Mouse (Mus musculus): Measurements from ENCODE around the gene Csf2. TPM values are rescaled to one million over a fixed set of nuclear protein-coding genes. Genes with fewer than 3 reads are reported as not detected.
"Not testable (repeated sequence)": the region's sequence is repeated elsewhere in the genome, so short reads cannot be mapped to it uniquely, and the experiment has no call there.

The Csf2 gene
- polyA plus RNA-seq (2012; rRNA removed): not detected in 2 replicates

DNA sequence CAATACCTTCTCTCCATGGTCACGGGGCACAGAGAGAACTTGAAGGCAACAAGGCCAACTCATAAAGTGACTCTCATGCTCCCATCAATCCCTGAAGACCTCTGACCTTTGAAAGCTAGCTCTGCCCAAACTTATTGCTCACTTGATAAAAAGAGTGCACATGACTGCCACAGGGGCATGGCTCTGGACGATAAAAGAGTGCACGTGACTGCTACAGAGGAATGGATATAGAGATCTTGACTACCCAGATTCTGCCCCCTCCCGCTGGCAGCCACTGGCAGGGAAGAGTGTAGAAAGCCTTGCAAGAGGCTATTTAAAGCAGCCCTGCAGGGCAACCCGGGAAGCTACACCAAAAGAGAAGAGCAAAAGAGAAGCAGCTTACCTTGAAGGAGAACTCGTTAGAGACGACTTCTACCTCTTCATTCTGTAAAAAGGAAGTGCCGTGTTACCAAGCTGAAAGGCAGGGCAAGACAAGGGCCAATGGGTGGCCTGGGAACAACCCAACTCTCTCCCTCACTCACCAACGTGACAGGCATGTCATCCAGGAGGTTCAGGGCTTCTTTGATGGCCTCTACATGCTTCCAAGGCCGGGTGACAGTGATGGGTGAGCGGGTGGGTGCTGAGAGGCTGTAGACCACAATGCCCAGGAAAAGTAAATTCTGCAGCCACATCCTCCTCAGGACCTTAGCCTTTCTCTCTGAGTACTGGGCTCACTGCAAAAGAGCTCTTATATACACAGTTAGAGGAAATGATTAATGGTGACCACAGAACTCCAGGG, at the start of gene Csf2:
TSS of gene Csf2 (minus strand) at position 728 of the 778 bp plus-strand sequence.
- Histone ChIP-seq H3K4me3 (ENCODE audit: insufficient read depth, low read depth, low read length) (no peak within 1 kb of the TSS), H3K36me3 (ENCODE audit: control insufficient read depth, insufficient read depth, low read length) (no peaks in the 10 kb centered on the region), H3K4me1 (ENCODE audit: control insufficient read depth, insufficient read depth, low read length) (no peaks in the 10 kb centered on the region), H3K27me3 (replicated peaks; ENCODE audit: control insufficient read depth, insufficient read depth, low read length) (no peaks in the 10 kb centered on the region), H3K27ac (ENCODE audit: insufficient read depth, low read depth, low read length) (no peak within 1 kb of the TSS)
- TF ChIP-seq CTCF (conservative IDR thresholded peaks at IDR 0.05; ENCODE audit: insufficient read depth, insufficient read length, low read depth, low read length): no peak
- no peak for TF ChIP-seq POLR2A (IDR thresholded peaks at IDR 0.05; ENCODE audit: low read depth, low read length)
- DNase-seq: no peak
- 68% methylated on average over 11 of the region's 11 CpGs for WGBS

DNA sequence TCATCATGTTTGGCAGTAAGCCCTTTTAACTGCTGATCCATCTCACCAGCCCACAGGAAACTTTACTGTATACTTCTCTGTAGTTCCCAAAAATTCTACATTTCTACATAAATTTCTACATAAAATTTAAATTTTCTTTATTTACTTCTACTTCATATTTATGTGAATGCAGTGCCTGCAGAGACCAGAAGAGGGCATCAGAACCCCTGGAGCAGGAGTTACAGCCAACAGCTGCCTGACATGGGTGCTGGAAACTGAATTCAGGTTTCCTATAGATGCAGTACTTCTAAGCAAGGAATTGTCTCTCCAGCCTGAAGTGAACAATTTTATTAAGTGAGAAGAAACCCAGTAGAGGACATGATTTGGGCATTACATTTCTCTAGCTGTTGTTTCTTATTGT, 49.3 kb upstream of the Csf2 start:
- no peaks in the 10 kb centered on the region for H3K36me3 ChIP-seq (ENCODE audit: control insufficient read depth, insufficient read depth, low read length)
- DNase-seq: no peak
- H3K4me3 ChIP-seq (ENCODE audit: insufficient read depth, low read depth, low read length): no peak overlapping the region
- H3K27me3 ChIP-seq (replicated peaks; ENCODE audit: control insufficient read depth, insufficient read depth, low read length): no peaks in the 10 kb centered on the region
- TF ChIP-seq CTCF (conservative IDR thresholded peaks at IDR 0.05; ENCODE audit: insufficient read depth, insufficient read length, low read depth, low read length) (0 out of 2 replicates have a peak, but pooled peaks have one; percentile 4), POLR2A (IDR thresholded peaks at IDR 0.05; ENCODE audit: low read depth, low read length) (no peak)
- H3K27ac ChIP-seq (ENCODE audit: insufficient read depth, low read depth, low read length): no peak overlapping the region
- H3K4me1 ChIP-seq (ENCODE audit: control insufficient read depth, insufficient read depth, low read length): no peaks in the 10 kb centered on the region

DNA sequence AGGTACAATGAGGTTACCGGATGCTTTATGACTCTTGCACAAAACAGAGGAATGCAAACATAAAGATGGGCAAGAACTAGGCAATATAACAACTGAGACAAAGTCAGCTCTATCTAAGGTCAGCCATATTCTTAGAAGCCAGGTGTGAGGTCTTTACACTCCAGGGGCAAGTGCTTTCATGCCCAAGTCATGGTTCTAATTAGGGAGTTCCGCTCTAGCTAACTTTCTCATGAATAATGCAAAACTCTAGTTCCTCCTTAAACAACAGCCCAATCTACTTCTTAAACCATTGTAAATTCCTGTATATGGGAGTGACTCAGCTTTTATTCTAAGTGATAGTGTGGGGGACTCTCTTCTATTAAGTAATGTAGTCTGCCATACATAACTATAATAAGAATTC, 48.0 kb upstream of the Csf2 start:
- not testable (repeated sequence) for H3K36me3 ChIP-seq (ENCODE audit: control insufficient read depth, insufficient read depth, low read length); H3K27ac ChIP-seq (ENCODE audit: insufficient read depth, low read depth, low read length); H3K4me3 ChIP-seq (ENCODE audit: insufficient read depth, low read depth, low read length); H3K4me1 ChIP-seq (ENCODE audit: control insufficient read depth, insufficient read depth, low read length); DNase-seq; H3K27me3 ChIP-seq (replicated peaks; ENCODE audit: control insufficient read depth, insufficient read depth, low read length)
- 94% methylated on average over 2 of the region's 2 CpGs for WGBS

DNA sequence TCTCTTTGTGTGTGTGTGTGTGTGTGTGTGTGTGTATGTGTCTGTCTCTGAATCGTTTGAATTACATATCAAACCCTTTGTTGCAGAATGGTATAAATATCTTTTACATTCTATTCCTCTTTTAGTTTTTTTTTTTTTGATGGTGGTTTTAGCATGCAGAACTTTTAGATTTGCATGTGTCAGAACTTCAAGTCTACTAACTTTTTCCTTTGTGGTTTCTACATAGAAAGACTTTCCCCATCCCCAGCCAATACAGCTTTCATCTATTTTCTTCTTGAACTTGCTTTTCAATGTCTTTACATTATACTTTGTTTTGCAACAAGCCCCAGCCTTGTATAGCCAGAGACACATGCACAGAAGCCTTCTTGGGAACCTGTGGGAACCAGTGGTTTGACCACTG, 47.3 kb upstream of the Csf2 start:
- Histone ChIP-seq H3K36me3 (ENCODE audit: control insufficient read depth, insufficient read depth, low read length) (no peaks in the 10 kb centered on the region), H3K27me3 (replicated peaks; ENCODE audit: control insufficient read depth, insufficient read depth, low read length) (no peaks in the 10 kb centered on the region), H3K27ac (ENCODE audit: insufficient read depth, low read depth, low read length) (no peak overlapping the region), H3K4me1 (ENCODE audit: control insufficient read depth, insufficient read depth, low read length) (no peaks in the 10 kb centered on the region), H3K4me3 (ENCODE audit: insufficient read depth, low read depth, low read length) (no peak overlapping the region)
- WGBS: 87% methylated on average over 1 of the region's 1 CpGs
- TF ChIP-seq CTCF (conservative IDR thresholded peaks at IDR 0.05; ENCODE audit: insufficient read depth, insufficient read length, low read depth, low read length) (no peak), POLR2A (IDR thresholded peaks at IDR 0.05; ENCODE audit: low read depth, low read length) (no peak)
- no peak for DNase-seq

DNA sequence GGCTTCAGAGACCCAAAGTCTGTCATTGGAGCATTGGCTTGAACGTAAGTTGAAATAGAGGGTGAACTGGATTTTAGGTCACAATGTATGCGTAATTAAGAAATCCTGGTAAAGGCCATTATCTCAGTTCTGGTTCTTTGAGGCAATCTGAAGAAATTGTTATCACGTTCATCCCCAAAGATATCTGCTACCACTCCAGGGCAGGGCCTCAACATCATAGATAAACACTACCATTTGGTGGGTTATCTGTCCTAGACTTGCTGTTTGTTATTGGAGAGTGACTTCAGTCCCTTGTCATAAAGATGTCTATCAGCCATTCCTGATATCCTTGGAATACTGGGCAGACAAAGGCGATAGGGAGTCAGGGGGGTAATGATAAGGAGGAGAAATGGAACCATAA, 46.5 kb upstream of the Csf2 start:
- TF ChIP-seq POLR2A (IDR thresholded peaks at IDR 0.05; ENCODE audit: low read depth, low read length) (no peak), CTCF (conservative IDR thresholded peaks at IDR 0.05; ENCODE audit: insufficient read depth, insufficient read length, low read depth, low read length) (no peak)

DNA sequence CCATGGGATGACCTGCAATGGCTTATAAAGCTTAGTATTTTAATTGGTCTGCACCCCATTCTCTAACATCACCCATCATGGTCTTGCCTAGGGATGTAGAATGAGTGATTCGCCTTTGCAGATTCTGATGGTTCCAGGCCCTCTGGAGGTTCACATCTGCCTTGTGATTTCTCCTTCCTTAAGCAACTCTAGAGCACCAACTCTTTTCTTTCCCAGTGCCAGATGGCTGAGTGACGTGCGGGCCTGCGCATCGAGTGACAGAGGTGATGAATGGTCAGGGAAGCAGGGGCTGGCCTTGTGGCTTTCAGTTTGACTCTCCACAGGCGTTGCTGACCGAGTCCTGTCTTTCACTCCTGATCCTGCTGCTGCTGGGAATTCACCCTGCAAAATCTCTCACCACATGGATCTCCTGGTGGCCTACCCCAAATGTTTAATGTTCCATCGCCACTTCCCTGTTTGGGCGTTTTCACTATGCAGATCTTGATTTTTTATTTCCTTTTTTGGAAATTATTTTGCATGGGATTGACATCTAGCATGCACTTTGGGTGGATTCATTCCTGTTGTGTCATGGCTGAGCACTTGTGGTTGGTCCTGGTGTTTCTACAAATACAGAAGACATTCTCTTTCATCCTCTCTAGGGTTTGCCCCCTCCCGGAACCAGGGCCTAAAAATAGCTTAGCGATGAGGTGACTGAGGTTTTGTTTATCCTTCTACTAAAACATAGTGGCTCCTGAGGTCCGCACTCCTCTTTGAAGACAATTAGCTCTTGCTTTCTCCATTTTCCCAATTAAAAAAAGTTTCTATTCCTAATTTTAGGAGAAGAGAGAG, 44.7 kb upstream of the Csf2 start:
- no peak overlapping the region for H3K27ac ChIP-seq (ENCODE audit: insufficient read depth, low read depth, low read length)
- no peak for DNase-seq
- 73% methylated on average over 12 of the region's 12 CpGs for WGBS
- TF ChIP-seq POLR2A (IDR thresholded peaks at IDR 0.05; ENCODE audit: low read depth, low read length) (no peak), CTCF (conservative IDR thresholded peaks at IDR 0.05; ENCODE audit: insufficient read depth, insufficient read length, low read depth, low read length) (no peak)
- H3K36me3 ChIP-seq (ENCODE audit: control insufficient read depth, insufficient read depth, low read length): no peaks in the 10 kb centered on the region
- H3K4me3 ChIP-seq (ENCODE audit: insufficient read depth, low read depth, low read length): no peak overlapping the region
- no peaks in the 10 kb centered on the region for H3K4me1 ChIP-seq (ENCODE audit: control insufficient read depth, insufficient read depth, low read length)
- no peaks in the 10 kb centered on the region for H3K27me3 ChIP-seq (replicated peaks; ENCODE audit: control insufficient read depth, insufficient read depth, low read length)

More for the DNA sequence above, 46.5 kb upstream of the Csf2 start:
- Histone ChIP-seq H3K4me3 (ENCODE audit: insufficient read depth, low read depth, low read length) (no peak overlapping the region), H3K27ac (ENCODE audit: insufficient read depth, low read depth, low read length) (no peak overlapping the region), H3K4me1 (ENCODE audit: control insufficient read depth, insufficient read depth, low read length) (no peaks in the 10 kb centered on the region), H3K36me3 (ENCODE audit: control insufficient read depth, insufficient read depth, low read length) (no peaks in the 10 kb centered on the region), H3K27me3 (replicated peaks; ENCODE audit: control insufficient read depth, insufficient read depth, low read length) (no peaks in the 10 kb centered on the region)
- no peak for DNase-seq
- WGBS: 85% methylated on average over 4 of the region's 4 CpGs

DNA sequence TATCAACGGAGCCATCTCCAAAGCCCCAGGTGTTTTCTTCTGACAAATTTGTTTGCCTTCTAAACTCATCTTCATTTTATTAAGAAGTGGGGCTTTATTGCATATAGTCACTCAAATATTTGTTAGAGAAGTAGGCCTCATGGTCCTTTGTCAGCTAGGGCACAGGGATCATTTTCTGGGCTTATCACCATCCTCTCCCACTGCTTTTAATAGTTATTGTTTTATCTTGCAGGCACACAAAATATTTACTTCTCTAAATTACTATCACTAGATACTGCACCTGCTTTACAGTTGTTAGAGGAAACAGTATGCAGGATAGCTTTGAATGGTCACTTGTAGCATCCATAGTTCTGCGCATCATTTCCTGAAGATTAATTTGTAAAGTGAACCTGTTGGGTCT, 42.7 kb upstream of the Csf2 start:
- Histone ChIP-seq H3K27ac (ENCODE audit: insufficient read depth, low read depth, low read length) (no peak overlapping the region), H3K27me3 (replicated peaks; ENCODE audit: control insufficient read depth, insufficient read depth, low read length) (no peaks in the 10 kb centered on the region), H3K4me3 (ENCODE audit: insufficient read depth, low read depth, low read length) (no peak overlapping the region), H3K36me3 (ENCODE audit: control insufficient read depth, insufficient read depth, low read length) (no peaks in the 10 kb centered on the region), H3K4me1 (ENCODE audit: control insufficient read depth, insufficient read depth, low read length) (no peaks in the 10 kb centered on the region)
- 80% methylated on average over 2 of the region's 2 CpGs for WGBS
- DNase-seq: no peak
- no peak for TF ChIP-seq POLR2A (IDR thresholded peaks at IDR 0.05; ENCODE audit: low read depth, low read length)
- TF ChIP-seq CTCF (conservative IDR thresholded peaks at IDR 0.05; ENCODE audit: insufficient read depth, insufficient read length, low read depth, low read length): no peak
